Mouse (Mus musculus): ENCODE measurements around the gene Pik3r5.

- TF ChIP-seq CTCF (IDR thresholded peaks at IDR 0.05; ENCODE audit: low read depth, low read length) = no peak
- no peak for TF ChIP-seq TAL1 (conservative IDR thresholded peaks at IDR 0.05; ENCODE audit: low read depth, low read length)
- no peak for TF ChIP-seq GATA2 (IDR thresholded peaks at IDR 0.05; ENCODE audit: borderline replicate concordance, low read depth, low read length)
Measured at GRCm38 (mm10) chr11:68480660-68481059, 48.7 kb downstream of the Pik3r5 start.

All from G1E (cell line).